Mouse (Mus musculus): ENCODE results near the gene Klf3.

Gene Klf3

DNA sequence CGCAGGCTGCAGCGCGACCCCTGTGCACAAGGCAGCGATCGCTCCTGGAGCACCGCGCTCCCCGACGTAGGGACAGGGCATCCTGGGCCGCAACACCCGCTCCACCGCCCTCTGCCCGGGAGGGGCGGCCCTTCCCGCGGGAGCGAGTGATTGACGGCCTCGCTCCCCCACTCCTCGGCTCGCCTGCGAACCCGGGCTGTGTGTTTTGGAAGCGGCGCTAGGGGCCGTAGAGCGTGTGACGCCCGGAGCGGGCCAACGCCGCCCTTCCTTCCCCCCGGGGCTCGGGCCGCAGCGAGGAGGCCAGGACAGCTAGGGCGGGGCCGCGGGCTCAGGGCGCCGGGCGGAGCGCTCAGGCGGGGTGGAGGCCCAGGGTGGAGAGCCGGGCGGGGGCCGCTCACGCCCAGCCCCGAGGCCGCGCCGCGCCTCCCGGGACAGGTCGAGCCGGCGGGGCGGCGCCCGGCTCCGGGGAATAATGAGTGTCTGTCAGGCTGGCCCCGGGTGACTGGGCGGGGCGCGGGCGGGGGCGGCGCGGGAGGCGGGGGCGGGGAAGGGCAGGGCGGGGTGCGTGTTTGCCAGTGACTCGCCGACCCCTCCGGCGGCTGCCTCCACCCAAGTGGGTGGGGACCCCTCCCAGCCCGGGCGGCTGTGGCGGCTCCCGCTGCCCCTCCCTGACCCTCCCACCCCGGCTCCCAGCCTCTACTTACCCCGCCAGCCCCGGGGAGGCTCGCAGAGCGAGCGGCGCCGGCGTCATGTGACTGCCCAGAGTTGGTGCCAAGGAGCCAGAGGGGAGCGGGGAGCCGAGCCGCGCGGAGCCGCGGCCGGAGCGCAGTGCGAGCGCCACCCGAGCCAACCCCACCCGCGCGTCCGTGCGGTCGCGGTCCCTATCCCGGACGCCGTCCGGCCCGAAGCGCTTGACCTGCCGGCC, at the start of gene Klf3:
Klf3 (plus strand) TSS at position 594 of the 925 bp plus-strand sequence.
- DNase-seq = peak; percentile 97

GRCm38 (mm10) chr5:64762295-64762694, 40.9 kb upstream of the Klf3 start:
- DNase-seq = no peak

DNA sequence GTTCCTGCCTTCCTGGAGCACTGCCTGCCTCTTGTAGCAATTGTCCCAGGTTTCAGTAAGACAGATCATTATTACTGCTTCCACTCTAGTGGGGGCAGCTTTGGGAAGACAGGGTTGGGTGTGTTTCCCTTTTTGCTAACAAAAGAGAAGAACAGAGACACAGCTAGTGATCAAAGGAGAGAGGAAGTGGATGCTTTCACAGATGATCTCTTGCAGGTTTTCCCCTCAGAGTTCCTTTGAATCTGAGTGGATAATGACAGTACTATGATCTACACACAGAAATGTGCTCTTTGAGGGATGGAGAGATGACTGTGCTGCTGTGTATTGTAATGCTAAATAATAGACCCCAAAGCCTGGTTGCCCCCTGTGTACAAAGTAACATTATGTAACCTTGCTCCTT, 38.7 kb upstream of the Klf3 start:
- no peak for DNase-seq

GRCm38 (mm10) chr5:64765765-64766164, 37.4 kb upstream of the Klf3 start:
- DNase-seq = no peak

GRCm38 (mm10) chr5:64766626-64767025, 36.6 kb upstream of the Klf3 start:
- DNase-seq = no peak

GRCm38 (mm10) chr5:64771619-64772018, 31.6 kb upstream of the Klf3 start:
- DNase-seq = no peak

DNA sequence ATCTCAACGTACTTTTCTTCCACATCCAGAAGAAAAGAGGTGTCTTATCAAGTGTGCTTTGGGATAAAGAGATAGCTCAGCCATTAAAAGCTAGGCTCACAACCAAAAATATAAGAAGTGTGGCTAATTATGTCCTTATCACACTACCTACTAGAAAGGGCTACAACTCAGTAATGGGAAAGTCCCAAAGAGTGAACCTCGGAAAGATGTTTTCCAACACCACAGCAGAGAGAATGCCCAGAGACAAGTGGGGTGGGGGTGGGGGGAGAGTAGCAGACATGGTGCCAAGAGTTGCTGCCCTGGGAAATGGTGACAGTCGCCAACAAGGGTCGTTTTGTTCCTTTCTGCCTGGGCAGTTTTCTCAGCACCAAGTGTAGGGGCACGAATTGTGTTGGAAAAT, 25.0 kb upstream of the Klf3 start:
- DNase-seq = no peak

- no peak for DNase-seq
These were observed 23.9 kb upstream of the Klf3 start for GRCm38 (mm10) chr5:64779285-64779684.

DNA sequence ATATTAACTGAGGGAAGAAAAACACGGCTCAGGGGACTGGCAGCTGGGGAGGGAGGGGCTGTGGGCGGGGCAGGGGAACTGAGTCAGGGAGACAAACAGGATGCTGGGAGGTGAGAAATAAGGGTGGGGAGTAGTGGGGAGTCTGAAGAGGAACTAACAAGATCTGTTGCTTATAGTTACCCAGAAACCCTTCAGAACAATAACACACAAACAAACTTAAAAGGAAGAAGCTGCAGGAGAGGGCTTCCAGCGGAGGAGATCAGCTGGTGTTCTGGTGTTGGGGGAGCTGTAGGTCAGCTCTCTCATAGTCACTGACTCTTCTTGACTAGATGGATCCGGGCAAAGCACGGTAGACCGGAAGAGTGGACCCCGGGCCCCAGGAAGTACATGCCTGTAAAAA, 22.4 kb upstream of the Klf3 start:
- peak; percentile 58 for DNase-seq

GRCm38 (mm10) chr5:64788175-64788574, 15.0 kb upstream of the Klf3 start:
- no peak for DNase-seq

DNA sequence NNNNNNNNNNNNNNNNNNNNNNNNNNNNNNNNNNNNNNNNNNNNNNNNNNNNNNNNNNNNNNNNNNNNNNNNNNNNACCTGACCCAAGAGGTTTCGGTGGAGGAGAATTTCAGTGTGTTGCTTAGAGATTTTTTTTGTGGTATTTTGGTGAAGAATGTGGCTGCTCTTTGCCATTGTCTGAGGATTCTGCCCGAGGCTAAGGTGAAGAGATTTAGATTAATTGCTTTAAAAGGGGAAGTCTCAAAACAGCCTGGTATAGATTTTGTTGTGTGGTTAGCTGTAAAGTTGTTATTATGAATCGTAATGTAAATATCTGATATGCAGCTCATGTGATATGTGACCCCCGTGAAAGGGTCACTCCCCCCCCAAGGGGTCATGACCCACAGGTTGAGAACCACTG, 5.0 kb upstream of the Klf3 start:
- no peak for DNase-seq

DNA sequence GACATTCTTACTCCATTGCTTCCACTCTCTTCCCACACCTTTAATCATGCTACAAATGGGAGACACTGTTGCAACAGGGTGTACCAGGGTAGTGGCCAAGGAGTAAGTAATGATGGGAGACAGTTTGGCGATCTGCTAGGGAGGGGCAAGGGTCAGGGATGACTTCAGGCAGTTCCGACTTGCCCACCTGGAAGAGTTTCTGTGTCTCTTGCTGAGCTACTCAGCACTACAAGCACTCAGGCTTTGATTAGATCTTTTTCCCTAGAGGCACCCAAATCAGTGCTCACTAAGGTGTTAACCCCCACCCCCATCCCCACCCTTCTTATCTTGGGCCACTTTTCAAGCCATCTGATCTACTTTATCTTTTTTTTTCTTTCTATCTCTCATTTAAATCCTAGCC, 1.6 kb upstream of the Klf3 start:
- no peak for DNase-seq

GRCm38 (mm10) chr5:64802143-64802542, 1.0 kb upstream of the Klf3 start:
- no peak for DNase-seq

DNA sequence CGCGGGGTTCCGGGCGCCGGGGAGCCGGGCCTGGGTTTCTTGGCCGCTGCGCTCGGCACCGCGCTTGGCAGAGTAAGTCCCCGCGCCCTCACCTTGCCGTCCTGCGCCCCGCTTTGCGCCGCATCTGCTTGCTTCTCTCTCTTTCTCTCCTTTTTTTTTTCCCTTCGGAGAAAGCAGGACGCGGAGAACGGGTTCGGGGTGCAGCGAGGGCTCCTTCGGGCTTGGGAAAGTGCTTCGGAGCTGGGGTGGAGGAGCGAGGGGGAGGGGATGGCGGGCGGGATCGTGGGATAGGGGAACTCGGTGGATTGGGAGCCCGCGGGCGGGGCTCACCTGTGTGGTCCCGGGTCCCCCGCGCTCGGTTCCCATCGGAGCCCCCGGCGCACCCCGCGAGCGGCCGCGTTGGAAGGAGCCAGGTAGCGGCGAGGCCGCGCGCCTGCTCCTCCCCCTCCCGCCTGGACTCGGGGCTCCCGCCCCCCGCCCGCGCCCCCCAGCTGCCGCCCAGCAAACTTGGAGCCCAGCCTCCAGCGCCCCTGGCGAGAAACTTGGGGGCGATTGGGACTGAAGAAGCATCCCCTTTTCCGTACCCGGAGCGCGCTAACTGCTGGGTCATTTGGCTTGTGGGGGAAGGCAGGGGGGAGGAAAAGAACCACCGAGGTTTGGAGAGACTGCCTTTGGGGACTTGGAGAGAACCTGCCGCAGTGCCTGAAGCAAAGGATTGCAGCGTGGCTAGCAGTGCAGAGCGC, 703 bp downstream of the Klf3 start:
- peak; percentile 67 for DNase-seq

GRCm38 (mm10) chr5:64805131-64805872, 2.1 kb downstream of the Klf3 start:
- no peak for DNase-seq

DNA sequence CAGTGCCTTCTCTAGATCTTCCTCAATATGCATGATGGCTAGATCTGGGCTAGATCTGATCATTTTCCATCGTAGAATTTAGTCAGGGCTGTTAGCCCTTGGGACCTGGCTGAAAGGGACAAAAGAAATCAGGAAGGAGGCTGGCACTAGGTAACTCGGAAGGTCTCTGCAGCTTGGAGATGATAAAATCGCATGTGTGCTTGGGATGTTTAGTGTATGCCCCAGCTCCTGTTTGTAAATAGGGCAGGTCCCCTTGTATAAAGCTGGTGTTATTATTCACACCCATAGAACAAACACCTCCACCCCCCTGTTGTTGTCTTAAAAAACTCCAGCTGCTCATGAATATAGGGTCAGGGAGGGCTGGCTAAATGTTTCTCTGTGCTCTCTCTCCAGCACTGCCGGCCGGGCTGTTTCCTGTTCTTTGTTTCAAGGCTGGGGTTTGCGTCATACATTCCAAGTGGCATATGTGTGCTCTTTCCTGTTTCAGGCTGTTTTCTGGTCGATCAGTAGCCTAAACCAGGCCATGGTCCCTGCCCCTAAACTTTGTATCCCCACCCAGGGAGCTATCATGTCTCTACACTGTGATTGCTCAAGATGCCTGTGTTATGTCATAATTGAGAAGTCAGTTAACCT, 2.8 kb downstream of the Klf3 start:
- DNase-seq = peak; percentile 89

- no peak for DNase-seq
These were observed 3.4 kb downstream of the Klf3 start for GRCm38 (mm10) chr5:64806600-64806999.

DNA sequence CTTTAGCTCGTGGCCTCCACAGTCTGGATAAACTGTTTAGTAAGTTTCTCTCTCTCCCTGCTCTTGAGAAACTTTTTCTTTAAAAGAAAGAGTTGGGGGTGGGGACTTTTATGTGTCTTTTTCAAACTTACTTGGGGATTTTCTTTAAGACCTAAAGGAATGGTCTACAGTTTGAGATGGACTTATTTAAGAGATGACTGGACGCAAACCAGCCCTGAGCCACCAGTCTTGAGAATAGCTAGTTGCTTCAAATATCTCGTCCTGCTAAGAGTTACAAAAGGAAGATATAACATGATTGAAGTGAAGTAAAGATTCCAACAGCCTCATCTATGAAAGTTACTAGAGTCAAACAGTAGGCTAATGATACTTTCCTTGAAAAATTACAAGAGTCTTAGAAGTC, 4.0 kb downstream of the Klf3 start:
- DNase-seq = no peak

GRCm38 (mm10) chr5:64807603-64808002, 4.4 kb downstream of the Klf3 start:
- DNase-seq = no peak

DNA sequence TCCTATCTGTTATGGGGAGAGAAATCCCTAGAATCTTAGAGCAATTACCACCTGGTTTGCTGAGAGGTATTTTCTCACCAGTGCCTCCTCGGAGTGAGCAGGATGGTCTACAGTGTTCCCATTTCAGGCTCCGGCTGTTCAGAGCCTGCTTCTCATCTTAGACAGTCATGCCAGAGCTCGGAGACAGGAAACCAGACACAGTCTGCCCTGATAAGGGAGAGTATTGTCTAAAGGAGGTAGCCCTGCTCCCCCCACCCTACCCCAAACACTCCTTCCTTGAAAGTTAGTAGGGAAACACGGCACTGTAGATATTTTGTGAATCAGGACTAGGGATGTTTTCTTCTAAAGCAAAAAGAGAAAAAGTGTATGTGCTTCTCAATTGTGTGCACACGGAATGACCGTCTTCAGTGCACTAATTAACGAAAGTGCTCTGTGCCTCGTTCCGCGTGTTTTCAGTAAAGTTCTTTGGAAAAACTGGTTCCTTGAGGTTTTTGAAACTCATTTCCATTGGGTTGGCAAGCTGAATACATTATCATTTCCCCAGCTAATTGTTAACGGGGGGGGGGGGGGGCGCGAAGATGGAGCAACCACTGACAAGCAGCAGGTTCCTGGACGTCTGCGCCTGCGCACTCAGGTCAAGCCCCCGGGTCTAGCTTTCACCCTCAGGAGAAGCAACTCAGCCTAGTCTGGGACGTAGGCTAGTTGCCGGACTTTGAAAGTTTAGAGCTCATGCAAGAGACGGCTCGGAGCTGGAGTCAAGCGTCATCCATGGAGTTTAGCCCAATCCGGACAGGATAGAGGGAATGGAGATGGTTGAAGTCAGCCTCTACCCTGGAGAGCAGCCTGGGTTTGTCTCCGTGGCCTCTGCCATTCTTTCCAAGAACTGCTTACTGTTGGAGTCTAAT, 5.2 kb downstream of the Klf3 start:
- DNase-seq = peak; percentile 68

GRCm38 (mm10) chr5:64809257-64809656, 6.1 kb downstream of the Klf3 start:
- DNase-seq = peak; percentile 51

DNA sequence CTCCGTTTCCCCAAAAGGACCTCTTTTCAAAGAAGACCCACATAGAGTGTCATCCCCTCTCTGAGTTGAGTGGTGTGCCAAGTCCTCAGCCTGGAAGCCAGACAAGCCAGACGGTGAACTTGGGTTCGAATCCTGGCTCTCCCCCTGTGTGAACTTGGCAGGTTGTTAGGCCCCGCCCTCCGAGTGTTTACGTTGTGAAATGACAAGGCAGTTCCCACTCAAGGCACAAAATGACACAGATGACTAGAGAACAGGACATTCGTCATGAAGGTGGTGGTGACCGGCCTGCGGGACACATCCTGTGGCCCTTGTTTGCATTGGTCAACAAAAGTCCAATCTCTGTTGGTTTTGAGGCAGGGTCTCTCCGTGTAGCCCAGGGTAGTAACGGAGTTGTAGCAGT, 6.7 kb downstream of the Klf3 start:
- peak; percentile 74 for DNase-seq
